11 mouse cellular contexts compared by ENCODE assay signal in the genomic region with DNA sequence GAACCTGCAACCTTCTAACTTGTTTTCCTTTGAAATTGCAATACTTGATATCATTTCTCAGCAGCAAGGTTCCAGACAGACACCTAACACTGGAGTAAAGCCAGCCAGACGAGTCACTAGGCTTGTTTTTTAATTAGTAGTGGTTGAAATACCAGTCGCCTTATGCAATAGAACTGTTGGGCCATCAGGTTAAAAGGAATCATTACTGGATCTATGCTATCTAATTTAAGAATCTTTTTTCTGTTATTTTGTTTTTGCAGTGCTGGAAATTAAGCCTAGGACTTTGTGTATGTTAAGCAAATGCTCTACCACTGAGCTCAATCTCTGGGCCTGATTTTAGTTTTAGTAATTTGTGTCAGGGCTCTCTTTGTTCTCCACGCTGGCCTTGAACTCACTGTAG.
"Had no signal": no experiment of that assay in that cellular context is flagged by ENCODE, and none has a peak within 500 bp of the region (broad histone marks: within the 10 kb centered on the region; RNA-seq: fewer than 3 reads in every experiment).

No protein-coding gene starts in this region.

- DNase-seq: left cerebral cortex, postnatal 4 days; liver; liver, embryonic 13.5 days; liver, postnatal 0 days; lung, adult 18-20 months; lung, adult 2 months; lung, embryonic 14.5 days; lung, postnatal 10 days; lung, postnatal 14 days; lung, postnatal 4 days; midbrain, embryonic 14.5 days had no signal
